Mouse (Mus musculus): ENCODE data around the gene Spata9.
A peak's percentile ranks its signal among the peaks of the same experiment; 100 is the strongest.
"Not testable (repeated sequence)": the region's sequence is repeated elsewhere in the genome, so short reads cannot be mapped to it uniquely, and the experiment has no call there.

The Spata9 gene

GRCm38 (mm10) chr13:75966850-75967249 lies at the start of gene Spata9:
Spata9 (plus strand) TSS chr13:75967150.
- DNase-seq (ENCODE audit: low read depth): no peak

- no peak for DNase-seq (ENCODE audit: low read depth)
Measured at GRCm38 (mm10) chr13:75927951-75928350, 39.0 kb upstream of the Spata9 start.

GRCm38 (mm10) chr13:75929071-75929470 lies 37.9 kb upstream of the Spata9 start:
- DNase-seq (ENCODE audit: low read depth): not testable (repeated sequence)

GRCm38 (mm10) chr13:75930023-75930422 lies 36.9 kb upstream of the Spata9 start:
- DNase-seq (ENCODE audit: low read depth): no peak

GRCm38 (mm10) chr13:75930660-75931059 lies 36.3 kb upstream of the Spata9 start:
- DNase-seq (ENCODE audit: low read depth): no peak

GRCm38 (mm10) chr13:75931073-75931472 lies 35.9 kb upstream of the Spata9 start:
- DNase-seq (ENCODE audit: low read depth): no peak

GRCm38 (mm10) chr13:75933287-75933686 lies 33.7 kb upstream of the Spata9 start:
- DNase-seq (ENCODE audit: low read depth): no peak

GRCm38 (mm10) chr13:75938866-75939265 lies 28.1 kb upstream of the Spata9 start:
- DNase-seq (ENCODE audit: low read depth): no peak

GRCm38 (mm10) chr13:75940791-75941517 lies 26.0 kb upstream of the Spata9 start:
- DNase-seq (ENCODE audit: low read depth): no peak

GRCm38 (mm10) chr13:75941518-75942295 lies 25.2 kb upstream of the Spata9 start:
- DNase-seq (ENCODE audit: low read depth): no peak

- DNase-seq (ENCODE audit: low read depth): no peak
Measured at GRCm38 (mm10) chr13:75942731-75943130, 24.2 kb upstream of the Spata9 start.

GRCm38 (mm10) chr13:75943189-75944043 lies 23.5 kb upstream of the Spata9 start, which contains the start of gene Rhobtb3:
Rhobtb3 (minus strand) TSS chr13:75943925.
- DNase-seq (ENCODE audit: low read depth): peak; percentile 30

- DNase-seq (ENCODE audit: low read depth): no peak
Measured at GRCm38 (mm10) chr13:75944044-75944820, 22.7 kb upstream of the Spata9 start.

- no peak for DNase-seq (ENCODE audit: low read depth)
Measured at GRCm38 (mm10) chr13:75950295-75950694, 16.7 kb upstream of the Spata9 start.

- no peak for DNase-seq (ENCODE audit: low read depth)
Measured at GRCm38 (mm10) chr13:75955357-75955992, 11.5 kb upstream of the Spata9 start.

GRCm38 (mm10) chr13:75974481-75974880 lies 7.5 kb downstream of the Spata9 start:
- no peak for DNase-seq (ENCODE audit: low read depth)

- DNase-seq (ENCODE audit: low read depth): no peak
Measured at GRCm38 (mm10) chr13:75975629-75976028, 8.7 kb downstream of the Spata9 start.

- DNase-seq (ENCODE audit: low read depth): no peak
Measured at GRCm38 (mm10) chr13:75976218-75976617, 9.3 kb downstream of the Spata9 start.

- DNase-seq (ENCODE audit: low read depth): no peak
Measured at GRCm38 (mm10) chr13:75976649-75977048, 9.7 kb downstream of the Spata9 start.

- no peak for DNase-seq (ENCODE audit: low read depth)
Measured at GRCm38 (mm10) chr13:75981901-75982300, 15.0 kb downstream of the Spata9 start.

GRCm38 (mm10) chr13:75988096-75988495 lies 21.1 kb downstream of the Spata9 start:
- no peak for DNase-seq (ENCODE audit: low read depth)

Measured in c-Kit-positive CD71-negative TER-119-negative erythroid progenitor cells, embryonic 14.5 days (primary cell).